Mouse (Mus musculus) central nervous system, embryonic 14 days (tissue): ENCODE results near the gene Wwc2. TPM values are rescaled to one million over a fixed set of nuclear protein-coding genes. Genes with fewer than 3 reads are reported as not detected.

ENCODE experiments used
- polyA plus RNA-seq: library from polyadenylated mRNA; depleted of rRNA; stranded (reverse); fragments of >200 nt; gene quantifications from 2 replicates; pipeline ENCODE4 v1.2.3, GENCODE M21; 2012; rRNA removed

Gene Wwc2
- 4.8 and 6.3 TPM in 2 replicates for polyA plus RNA-seq

DNA sequence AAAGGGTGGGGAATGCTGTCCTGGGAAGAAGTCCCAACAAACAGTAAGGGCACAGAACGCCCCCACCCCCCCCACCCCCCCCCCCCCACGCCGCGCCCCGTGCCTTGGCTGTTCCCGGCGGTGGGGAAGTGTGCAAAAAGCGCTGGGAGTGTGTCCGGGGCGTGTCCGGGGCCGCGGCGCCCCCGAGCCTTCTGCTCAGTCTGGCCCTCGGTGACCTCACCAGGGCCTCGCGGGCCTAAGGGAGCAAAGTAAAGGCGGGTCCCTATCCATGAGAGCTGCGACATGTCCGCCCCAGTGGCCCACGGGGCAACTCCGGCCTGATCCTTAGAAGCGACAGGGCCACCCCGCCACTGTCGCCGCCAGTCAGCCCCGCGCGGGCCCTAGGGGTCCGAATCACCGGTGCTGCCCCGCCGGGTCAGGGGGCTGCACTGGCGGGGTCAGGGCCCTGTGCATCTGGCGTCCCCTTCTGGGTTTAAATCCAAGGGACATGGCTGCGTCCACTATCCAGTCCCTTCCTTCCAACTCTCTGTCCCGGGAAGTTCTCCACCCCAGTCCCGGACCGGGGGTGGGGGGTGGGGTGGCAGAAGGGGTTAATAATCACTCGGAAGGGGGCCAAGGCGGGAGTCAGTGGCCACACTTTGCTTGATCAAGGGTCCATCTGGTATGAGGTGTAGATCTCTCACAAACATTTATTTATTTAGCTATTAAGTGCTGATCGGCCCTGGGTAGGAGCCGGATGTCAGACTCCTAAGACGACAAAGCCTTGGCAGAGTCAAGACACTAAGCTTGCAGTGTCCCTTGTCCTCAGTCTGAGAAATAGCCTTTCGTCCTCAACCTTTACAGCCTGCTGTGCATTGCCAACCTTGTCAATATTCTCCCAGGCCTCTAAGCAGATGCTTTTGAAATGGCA, at the start of gene Wwc2:
Gene Wwc2 (minus strand): TSS at position 14 of the 910 bp plus-strand sequence.

DNA sequence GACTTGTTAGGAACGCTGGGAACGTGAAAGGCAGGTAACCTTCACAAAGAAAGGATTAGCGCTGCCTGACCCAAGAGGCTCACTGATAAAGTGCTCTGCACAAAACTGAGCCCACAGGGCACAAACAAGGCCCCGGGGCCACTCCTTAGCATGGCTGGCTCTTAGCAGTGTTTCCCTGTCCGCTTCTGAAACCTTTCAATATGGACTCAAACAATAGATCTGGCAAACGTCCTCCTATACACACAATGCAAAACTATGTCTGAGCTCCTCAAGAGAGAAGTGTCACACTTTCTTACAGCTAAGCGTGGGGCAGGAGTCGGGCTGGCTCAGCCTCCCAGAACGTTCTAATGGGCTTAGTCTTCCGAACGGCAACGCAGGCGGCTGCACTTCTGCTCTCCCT, 166.5 kb downstream of the Wwc2 start, which contains the start of gene Cldn22:
Gene Cldn22 (plus strand): TSS at position 301 of the 400 bp plus-strand sequence.

DNA sequence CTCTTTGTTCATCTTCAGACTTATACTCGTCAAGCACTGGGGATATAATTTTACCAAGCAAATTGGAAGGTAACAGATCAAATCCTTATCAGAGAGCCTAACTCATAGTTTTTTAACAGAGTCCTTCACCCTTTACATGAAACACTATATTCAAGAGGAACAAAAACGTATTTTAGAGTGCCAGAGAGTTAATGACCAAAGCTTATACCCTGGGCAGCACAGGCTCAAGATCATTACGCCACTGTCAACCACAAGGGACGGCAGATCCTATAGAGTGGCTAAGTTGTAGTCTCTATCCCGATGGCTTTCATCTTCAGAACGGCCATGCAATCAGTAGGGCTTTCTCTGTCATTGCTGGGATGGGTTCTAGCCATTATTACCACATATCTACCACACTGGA, 168.9 kb downstream of the Wwc2 start, which contains the start of gene Cldn24:
Gene Cldn24 (plus strand): TSS at position 301 of the 400 bp plus-strand sequence.

Other genes with a start within 250 kb of the Wwc2 start
- 0.54 TPM in 1 of 2 replicates, not detected in the other for gene Cldn24, start 168.8 kb downstream of the Wwc2 start, polyA plus RNA-seq
- 0.33 TPM in 1 of 2 replicates, not detected in the other for gene Cldn22, start 166.4 kb downstream of the Wwc2 start, polyA plus RNA-seq
- gene Dctd, start 108.2 kb upstream of the Wwc2 start, polyA plus RNA-seq, result 21.9 and 27.9 TPM in 2 replicates